Mouse (Mus musculus): ENCODE results near the gene Spint1. TPM values are rescaled to one million over a fixed set of nuclear protein-coding genes. Genes with fewer than 3 reads are reported as not detected.
A peak's percentile ranks its signal among the peaks of the same experiment; 100 is the strongest.

Gene Spint1
- 139 and 367 TPM in 2 replicates for polyA plus RNA-seq (2012; rRNA removed)

DNA sequence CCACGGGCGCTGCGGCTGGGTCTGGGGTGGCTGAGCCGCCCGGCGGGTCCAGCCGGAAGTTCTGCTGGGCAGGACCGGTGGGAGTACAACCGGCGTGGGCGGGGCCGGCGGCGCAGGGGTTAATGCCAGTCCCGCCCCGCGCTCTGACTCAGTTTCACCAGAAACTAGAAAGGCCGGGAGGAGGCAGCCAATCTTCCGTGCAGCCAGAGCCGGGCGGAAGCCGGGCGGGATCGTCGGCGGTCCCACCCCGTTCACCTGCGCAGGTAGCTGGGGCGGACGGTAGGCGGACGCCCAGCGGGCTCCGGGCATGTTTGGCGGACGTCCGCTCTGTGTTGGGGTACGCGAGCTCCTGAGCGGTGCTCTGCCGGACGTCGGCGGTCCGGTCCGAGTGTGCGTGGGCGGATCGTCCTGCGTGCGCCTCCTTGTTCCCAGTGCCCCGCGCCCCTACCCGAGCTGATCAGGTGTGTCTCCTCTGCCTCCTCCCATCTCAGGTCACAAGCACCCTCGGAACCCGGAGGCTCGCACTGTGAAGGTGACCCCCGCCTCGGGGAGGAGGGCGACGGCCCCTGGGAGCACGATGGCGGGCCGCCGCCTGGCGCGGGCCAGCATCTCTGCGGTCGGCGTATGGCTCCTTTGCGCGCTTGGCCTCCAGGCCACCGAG, at the start of gene Spint1:
Spint1 (plus strand) TSS at position 153 of the 661 bp plus-strand sequence.
- peak within 1 kb of the TSS; percentile 83 for H3K4me3 ChIP-seq (ENCODE audit: low read depth, low read length)
- TF ChIP-seq CTCF (IDR thresholded peaks at IDR 0.05; ENCODE audit: extremely low read depth, insufficient read length, insufficient replicate concordance, low read depth, low read length) = no peak
- peak; percentile 56 for TF ChIP-seq POLR2A (IDR thresholded peaks at IDR 0.05; ENCODE audit: low read depth, low read length)
- WGBS = under 1% methylated on average over 73 of the region's 73 CpGs
- peak within 1 kb of the TSS; percentile 96 for H3K27ac ChIP-seq (ENCODE audit: insufficient read depth, low read depth, low read length)
- H3K27me3 ChIP-seq (ENCODE audit: control insufficient read depth, insufficient read depth, low read length) = no peaks in the 10 kb centered on the region
- peaks cover 13% of the 10 kb centered on the region for H3K4me1 ChIP-seq (ENCODE audit: control insufficient read depth, insufficient read depth, insufficient read length, low read length)
- peaks cover 18% of the 10 kb centered on the region; the same call in 1 of the 2 replicates for H3K36me3 ChIP-seq (ENCODE audit: control insufficient read depth, insufficient read depth, low read length)

DNA sequence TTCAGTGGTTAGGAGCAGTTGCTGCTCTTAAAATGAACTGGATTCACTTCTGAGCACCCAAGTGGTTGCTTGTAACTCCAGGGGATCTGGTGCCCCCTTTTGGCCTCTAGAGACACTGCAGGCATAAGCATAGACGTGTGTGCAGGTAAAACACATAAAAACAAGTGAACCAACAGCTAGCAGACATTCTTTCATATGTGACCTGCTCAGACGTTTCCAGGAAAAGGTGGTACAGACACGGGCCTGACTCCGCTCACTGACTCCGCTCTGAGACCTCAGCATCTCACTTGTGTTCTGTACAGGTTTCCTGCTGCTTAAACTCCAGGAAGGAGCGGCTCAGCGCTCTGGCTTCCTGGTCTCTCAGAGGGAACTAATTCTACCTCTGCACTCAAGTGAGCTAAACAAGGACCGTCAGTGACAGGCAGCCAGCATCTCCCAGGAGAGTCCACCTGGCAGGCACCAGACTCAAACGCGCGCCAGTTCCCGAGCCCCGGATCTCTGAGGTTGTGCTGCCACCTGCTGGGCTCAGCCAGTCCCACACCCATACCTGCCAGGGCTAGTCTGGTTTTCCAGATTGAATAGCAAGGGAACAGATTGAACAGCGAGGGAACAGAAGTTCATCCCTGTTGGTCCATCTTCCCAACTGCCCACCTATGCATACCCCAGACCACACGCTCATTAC, 48.0 kb upstream of the Spint1 start:
- H3K27ac ChIP-seq (ENCODE audit: insufficient read depth, low read depth, low read length) = no peak overlapping the region
- peaks cover 3% of the 10 kb centered on the region; the same call in 1 of the 2 replicates for H3K36me3 ChIP-seq (ENCODE audit: control insufficient read depth, insufficient read depth, low read length)
- H3K27me3 ChIP-seq (ENCODE audit: control insufficient read depth, insufficient read depth, low read length) = no peaks in the 10 kb centered on the region
- TF ChIP-seq CTCF (IDR thresholded peaks at IDR 0.05; ENCODE audit: extremely low read depth, insufficient read length, insufficient replicate concordance, low read depth, low read length) (peak; percentile 88), POLR2A (IDR thresholded peaks at IDR 0.05; ENCODE audit: low read depth, low read length) (no peak)
- H3K4me3 ChIP-seq (ENCODE audit: low read depth, low read length) = peak overlapping the region; percentile 51
- H3K4me1 ChIP-seq (ENCODE audit: control insufficient read depth, insufficient read depth, insufficient read length, low read length) = 0 out of 2 replicates have a peak, but pooled peaks cover 5% of the 10 kb centered on the region
- 3% methylated on average over 15 of the region's 15 CpGs for WGBS

- WGBS = 65% methylated on average over 5 of the region's 5 CpGs
- Histone ChIP-seq H3K36me3 (ENCODE audit: control insufficient read depth, insufficient read depth, low read length) (no peaks in the 10 kb centered on the region), H3K27ac (ENCODE audit: insufficient read depth, low read depth, low read length) (no peak overlapping the region), H3K4me3 (ENCODE audit: low read depth, low read length) (no peak overlapping the region), H3K4me1 (ENCODE audit: control insufficient read depth, insufficient read depth, insufficient read length, low read length) (0 out of 2 replicates have a peak, but pooled peaks cover 6% of the 10 kb centered on the region), H3K27me3 (ENCODE audit: control insufficient read depth, insufficient read depth, low read length) (no peaks in the 10 kb centered on the region)
- TF ChIP-seq CTCF (IDR thresholded peaks at IDR 0.05; ENCODE audit: extremely low read depth, insufficient read length, insufficient replicate concordance, low read depth, low read length) (no peak), POLR2A (IDR thresholded peaks at IDR 0.05; ENCODE audit: low read depth, low read length) (no peak)
Observed at GRCm38 (mm10) chr2:119190969-119191368, 46.2 kb upstream of the Spint1 start.

DNA sequence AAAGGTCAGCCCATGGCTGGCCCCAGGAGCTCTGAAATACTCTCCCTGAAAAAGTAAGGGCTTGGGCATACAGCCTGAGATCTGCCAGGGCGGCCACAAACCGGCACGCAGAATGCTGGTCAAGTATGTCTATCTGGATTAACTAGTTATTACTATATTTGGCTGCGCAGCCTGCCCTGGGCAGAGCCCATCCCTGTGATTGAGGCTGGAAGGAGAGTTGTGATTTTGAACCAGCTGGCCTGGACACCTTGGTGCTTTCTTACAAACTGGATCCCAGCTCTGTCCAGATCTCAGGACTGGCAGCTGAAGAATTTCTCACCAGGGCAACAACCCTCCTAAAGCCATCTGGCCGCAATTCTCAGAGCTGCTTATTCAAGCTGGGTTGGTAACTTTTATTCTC, 43.0 kb upstream of the Spint1 start:
- Histone ChIP-seq H3K36me3 (ENCODE audit: control insufficient read depth, insufficient read depth, low read length) (no peaks in the 10 kb centered on the region), H3K27ac (ENCODE audit: insufficient read depth, low read depth, low read length) (no peak overlapping the region), H3K27me3 (ENCODE audit: control insufficient read depth, insufficient read depth, low read length) (no peaks in the 10 kb centered on the region), H3K4me1 (ENCODE audit: control insufficient read depth, insufficient read depth, insufficient read length, low read length) (0 out of 2 replicates have a peak, but pooled peaks cover 6% of the 10 kb centered on the region), H3K4me3 (ENCODE audit: low read depth, low read length) (no peak overlapping the region)
- TF ChIP-seq POLR2A (IDR thresholded peaks at IDR 0.05; ENCODE audit: low read depth, low read length) = no peak
- no peak for TF ChIP-seq CTCF (IDR thresholded peaks at IDR 0.05; ENCODE audit: extremely low read depth, insufficient read length, insufficient replicate concordance, low read depth, low read length)
- 87% methylated on average over 5 of the region's 5 CpGs for WGBS

DNA sequence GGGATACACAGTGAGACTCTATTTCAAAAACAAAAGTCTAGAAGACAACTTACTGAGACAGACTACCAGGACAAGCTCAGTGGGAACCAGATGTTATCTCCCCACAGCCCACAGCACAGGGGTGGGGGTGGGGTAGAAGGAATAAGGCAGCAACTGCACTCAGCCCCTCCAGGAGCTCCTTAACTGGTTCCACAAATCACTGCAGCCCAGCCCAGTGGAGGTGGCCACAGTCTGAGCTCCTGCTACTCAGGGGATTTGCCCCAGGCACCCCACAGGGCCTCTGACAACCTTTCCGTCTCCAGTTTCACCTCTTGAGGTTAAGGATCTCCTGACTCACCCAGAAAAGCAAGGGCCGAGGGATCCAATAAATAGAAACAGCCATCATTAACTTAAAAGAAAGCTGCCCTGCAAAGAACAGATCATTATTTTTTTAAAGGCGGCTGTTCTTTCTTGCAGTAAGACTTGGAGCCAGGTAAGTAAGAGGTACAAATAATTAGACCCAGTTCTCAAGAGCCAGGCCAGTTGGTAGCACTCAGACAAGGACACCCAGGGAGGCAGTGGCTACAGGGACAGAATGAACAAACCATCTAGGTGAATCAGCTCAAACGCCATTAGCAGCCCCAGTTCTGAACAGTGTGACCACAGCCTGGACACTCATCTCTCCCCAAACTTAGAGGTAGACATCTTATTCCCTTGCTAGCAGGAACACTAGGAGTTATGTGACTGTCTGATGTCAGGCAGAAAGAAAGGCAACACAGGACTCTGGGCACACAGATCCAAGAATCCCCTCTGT, 40.6 kb upstream of the Spint1 start:
- no peak overlapping the region for H3K4me3 ChIP-seq (ENCODE audit: low read depth, low read length)
- 0 out of 2 replicates have a peak, but pooled peaks cover 6% of the 10 kb centered on the region for H3K4me1 ChIP-seq (ENCODE audit: control insufficient read depth, insufficient read depth, insufficient read length, low read length)
- H3K27me3 ChIP-seq (ENCODE audit: control insufficient read depth, insufficient read depth, low read length) = no peaks in the 10 kb centered on the region
- TF ChIP-seq POLR2A (IDR thresholded peaks at IDR 0.05; ENCODE audit: low read depth, low read length) (no peak), CTCF (IDR thresholded peaks at IDR 0.05; ENCODE audit: extremely low read depth, insufficient read length, insufficient replicate concordance, low read depth, low read length) (no peak)
- no peaks in the 10 kb centered on the region for H3K36me3 ChIP-seq (ENCODE audit: control insufficient read depth, insufficient read depth, low read length)
- 84% methylated on average over 4 of the region's 4 CpGs for WGBS
- no peak overlapping the region for H3K27ac ChIP-seq (ENCODE audit: insufficient read depth, low read depth, low read length)

DNA sequence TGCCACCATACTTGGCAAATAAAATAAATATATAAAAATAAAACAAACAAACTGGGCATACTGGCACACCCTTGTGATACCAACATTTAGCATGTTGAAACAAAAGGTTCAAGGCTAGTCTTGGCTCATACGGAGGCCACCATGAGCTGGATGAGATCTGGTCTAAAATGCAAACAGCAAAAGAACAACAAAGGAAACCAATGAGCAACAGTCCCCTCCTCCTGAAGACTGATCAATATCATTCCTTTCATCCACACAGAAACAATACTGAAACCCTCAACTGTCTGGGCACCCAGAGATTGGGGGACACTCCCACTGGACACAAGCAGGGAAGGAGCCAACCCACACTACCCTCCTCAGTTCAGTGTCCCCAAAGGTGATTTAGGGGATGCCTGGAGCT, 39.7 kb upstream of the Spint1 start:
- TF ChIP-seq POLR2A (IDR thresholded peaks at IDR 0.05; ENCODE audit: low read depth, low read length) (no peak), CTCF (IDR thresholded peaks at IDR 0.05; ENCODE audit: extremely low read depth, insufficient read length, insufficient replicate concordance, low read depth, low read length) (no peak)
- H3K27ac ChIP-seq (ENCODE audit: insufficient read depth, low read depth, low read length) = no peak overlapping the region

More for the DNA sequence above, 39.7 kb upstream of the Spint1 start:
- H3K27me3 ChIP-seq (ENCODE audit: control insufficient read depth, insufficient read depth, low read length) = no peaks in the 10 kb centered on the region
- H3K36me3 ChIP-seq (ENCODE audit: control insufficient read depth, insufficient read depth, low read length) = no peaks in the 10 kb centered on the region
- H3K4me3 ChIP-seq (ENCODE audit: low read depth, low read length) = no peak overlapping the region
- WGBS = 47% methylated on average over 1 of the region's 1 CpGs
- 0 out of 2 replicates have a peak, but pooled peaks cover 6% of the 10 kb centered on the region for H3K4me1 ChIP-seq (ENCODE audit: control insufficient read depth, insufficient read depth, insufficient read length, low read length)
